Mouse (Mus musculus) heart, embryonic 10.5 days (tissue): ENCODE measurements at regions not wholly inside any gene's neighbourhood (a gene's known extent, or its start where the extent isn't known, plus 50 kb on each side); places are given as distances from the start of the nearest gene placed in this dataset.

Experiments
- DNase-seq: peaks from one replicate; pipeline ENCODE4 v3.0.0-alpha.2; 2017; ENCODE audit warnings: low spot score
- H3K27ac ChIP-seq: fragments of 300-500 bp; sonication (generic); 2 replicates; pipeline ENCODE4 v1.5.1; 2016; ENCODE audit warnings: mild to moderate bottlenecking
- H3K27me3 ChIP-seq: fragments of 300-500 bp; sonication (generic); 2 replicates; pipeline ENCODE4 v1.6.1; 2016; ENCODE audit warnings: mild to moderate bottlenecking; ENCODE audit not compliant: poor library complexity, insufficient read depth, severe bottlenecking
- H3K36me3 ChIP-seq: fragments of 300-500 bp; sonication (generic); 2 replicates; pipeline ENCODE4 v1.6.1; 2016; ENCODE audit warnings: mild to moderate bottlenecking, moderate library complexity
- H3K4me1 ChIP-seq: fragments of 300-500 bp; sonication (generic); 2 replicates; pipeline ENCODE4 v1.6.1; 2016; ENCODE audit warnings: mild to moderate bottlenecking
- H3K4me3 ChIP-seq: fragments of 300-500 bp; sonication (generic); 2 replicates; pipeline ENCODE4 v1.5.1; 2016; ENCODE audit warnings: mild to moderate bottlenecking, moderate library complexity
- H3K9me3 ChIP-seq: fragments of 300-500 bp; sonication (generic); 2 replicates; pipeline ENCODE4 v1.6.1; 2016; ENCODE audit warnings: mild to moderate bottlenecking, moderate library complexity
- WGBS: fragments of 180-500 bp; shearing (Covaris S2); methylation state at CpG from one replicate; pipeline ENCODE4 v1.1.7; 2016; 5-methylcytosine and 5-hydroxymethylcytosine counted together

DNA sequence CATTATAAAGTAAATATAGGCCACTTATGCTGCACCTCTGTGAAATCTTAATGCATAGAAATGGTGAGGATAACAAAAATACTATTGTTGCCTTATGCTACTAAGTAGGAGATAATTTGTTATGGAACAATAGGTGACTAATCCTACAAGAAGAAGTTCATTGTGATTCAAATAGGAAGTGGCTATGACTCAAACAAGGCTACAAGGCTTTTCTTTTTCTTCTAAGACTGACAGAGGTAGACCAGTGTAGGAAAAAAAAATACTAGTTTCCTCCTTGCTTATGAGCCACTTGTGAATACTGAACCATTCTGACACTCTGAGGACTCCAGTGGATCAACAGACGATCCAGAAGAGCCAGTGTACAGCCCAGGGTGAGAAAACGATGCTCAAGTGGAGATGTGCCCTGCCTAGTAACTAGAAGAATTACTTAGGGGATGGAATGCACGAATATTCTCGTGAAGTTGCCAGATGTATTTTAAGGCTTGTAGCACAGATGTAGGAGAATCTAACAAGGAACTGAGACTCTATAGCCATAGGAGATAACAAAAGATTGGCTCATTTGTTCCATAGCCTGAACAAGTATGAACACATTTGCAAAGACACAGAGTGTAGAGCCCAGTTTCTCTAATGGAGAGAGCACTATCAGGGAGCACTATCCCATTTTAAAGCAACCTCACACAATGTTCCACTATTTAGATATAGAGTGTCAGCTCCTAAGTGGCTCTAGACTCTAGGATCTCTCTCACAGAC is 60.3 kb downstream of the Fzd1 start:
- Histone ChIP-seq H3K36me3 (no peaks in the 10 kb centered on the region), H3K27ac (no peak overlapping the region), H3K4me3 (no peak overlapping the region), H3K27me3 (no peaks in the 10 kb centered on the region), H3K4me1 (no peaks in the 10 kb centered on the region), H3K9me3 (no peaks in the 10 kb centered on the region)
- 69% methylated on average over 4 of the region's 4 CpGs for WGBS
- DNase-seq = no peak

DNA sequence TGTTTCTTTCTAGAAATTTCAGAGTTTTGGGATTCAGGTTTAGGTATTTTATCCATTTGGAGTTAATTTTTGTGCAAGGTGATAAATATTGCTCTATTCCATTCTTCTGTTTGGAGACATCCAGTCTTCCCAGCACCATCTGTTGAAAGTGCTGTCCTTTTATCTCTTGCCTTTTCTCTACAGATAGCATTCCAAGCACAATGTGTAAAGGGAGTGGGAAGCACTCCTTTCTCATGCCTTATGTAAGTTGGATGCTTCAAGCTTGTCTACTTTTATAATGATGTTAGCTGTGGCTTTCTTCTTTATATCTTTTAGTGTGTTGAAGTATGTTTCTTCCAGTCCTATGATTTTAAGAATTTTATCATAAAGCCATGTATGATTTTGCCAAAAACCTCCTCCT is 61.1 kb downstream of the Fzd1 start:
- DNase-seq = no peak
- H3K36me3 ChIP-seq = no peaks in the 10 kb centered on the region
- no peaks in the 10 kb centered on the region for H3K27me3 ChIP-seq
- H3K4me3 ChIP-seq = no peak overlapping the region
- no peak overlapping the region for H3K27ac ChIP-seq
- no peaks in the 10 kb centered on the region for H3K4me1 ChIP-seq
- no peaks in the 10 kb centered on the region for H3K9me3 ChIP-seq

DNA sequence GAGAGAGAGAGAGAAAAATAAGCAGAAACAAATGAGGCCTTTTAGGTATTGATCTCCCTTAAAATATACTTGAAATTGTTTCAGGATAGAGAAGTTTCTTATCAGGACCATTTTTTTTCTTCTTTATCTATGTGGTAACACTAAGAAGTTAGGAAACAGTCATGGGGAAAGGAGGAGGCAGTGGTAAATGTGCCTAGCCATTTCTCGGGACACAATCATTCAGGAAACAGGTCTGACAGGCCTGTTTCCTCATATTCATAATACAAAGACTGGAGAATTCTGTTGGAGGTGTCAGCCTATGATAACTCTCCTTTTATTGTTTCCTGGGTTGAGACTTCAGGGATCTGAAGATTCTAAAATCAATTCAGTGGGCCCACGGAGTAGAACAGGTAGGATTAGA is 68.7 kb downstream of the Fzd1 start:
- H3K27me3 ChIP-seq = no peaks in the 10 kb centered on the region
- H3K36me3 ChIP-seq = no peaks in the 10 kb centered on the region
- H3K27ac ChIP-seq = no peak overlapping the region
- no peak for DNase-seq
- H3K9me3 ChIP-seq = no peaks in the 10 kb centered on the region
- H3K4me1 ChIP-seq = no peaks in the 10 kb centered on the region
- no peak overlapping the region for H3K4me3 ChIP-seq
- 61% methylated on average over 2 of the region's 2 CpGs for WGBS

DNA sequence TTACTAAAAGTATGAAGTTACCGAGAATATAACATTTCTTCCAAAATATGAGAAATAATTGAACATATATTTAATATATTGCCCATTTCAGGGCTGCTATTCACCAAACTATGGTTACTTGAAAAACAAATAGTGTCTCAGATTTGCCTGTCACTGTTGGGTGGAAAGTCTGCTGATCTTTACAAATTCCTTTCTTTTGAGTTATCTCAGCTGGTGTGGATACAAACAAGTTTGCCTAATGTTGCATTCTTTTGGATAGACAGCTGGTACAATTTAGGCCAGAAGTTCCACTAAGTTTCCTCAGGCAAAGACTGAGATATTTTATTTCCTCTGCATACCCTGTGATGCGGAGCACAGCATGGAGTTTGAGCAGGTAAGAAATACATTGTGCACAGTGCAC is 82.5 kb downstream of the Fzd1 start:
- no peaks in the 10 kb centered on the region for H3K27me3 ChIP-seq
- WGBS = 79% methylated on average over 2 of the region's 2 CpGs
- no peaks in the 10 kb centered on the region for H3K36me3 ChIP-seq
- DNase-seq = no peak
- no peaks in the 10 kb centered on the region for H3K4me1 ChIP-seq
- H3K9me3 ChIP-seq = no peaks in the 10 kb centered on the region
- no peak overlapping the region for H3K4me3 ChIP-seq
- H3K27ac ChIP-seq = no peak overlapping the region

DNA sequence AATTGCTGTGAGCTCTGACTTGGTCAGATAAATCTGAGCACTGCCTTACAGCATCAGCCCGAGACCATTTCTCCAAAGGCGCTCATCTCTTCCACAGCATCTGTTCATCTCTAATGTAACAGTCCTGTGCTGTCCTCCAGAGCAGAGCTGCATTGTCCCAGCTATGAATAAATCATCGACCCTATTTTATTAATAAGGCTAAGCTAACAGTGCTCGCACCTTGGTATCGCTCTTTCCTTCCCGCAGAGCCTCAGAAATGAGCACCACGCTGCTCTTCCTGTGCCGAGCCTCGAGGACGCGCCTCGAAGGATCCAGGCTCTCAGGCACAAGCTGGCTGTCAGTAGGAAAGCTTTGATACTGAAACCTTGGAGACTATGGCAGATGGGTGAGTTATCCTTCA is 91.5 kb downstream of the Fzd1 start:
- peaks cover 4% of the 10 kb centered on the region for H3K4me1 ChIP-seq
- H3K4me3 ChIP-seq = no peak overlapping the region
- 75% methylated on average over 12 of the region's 12 CpGs for WGBS
- H3K9me3 ChIP-seq = no peaks in the 10 kb centered on the region
- no peak for DNase-seq
- H3K36me3 ChIP-seq = no peaks in the 10 kb centered on the region
- H3K27me3 ChIP-seq = no peaks in the 10 kb centered on the region
- H3K27ac ChIP-seq = no peak overlapping the region

DNA sequence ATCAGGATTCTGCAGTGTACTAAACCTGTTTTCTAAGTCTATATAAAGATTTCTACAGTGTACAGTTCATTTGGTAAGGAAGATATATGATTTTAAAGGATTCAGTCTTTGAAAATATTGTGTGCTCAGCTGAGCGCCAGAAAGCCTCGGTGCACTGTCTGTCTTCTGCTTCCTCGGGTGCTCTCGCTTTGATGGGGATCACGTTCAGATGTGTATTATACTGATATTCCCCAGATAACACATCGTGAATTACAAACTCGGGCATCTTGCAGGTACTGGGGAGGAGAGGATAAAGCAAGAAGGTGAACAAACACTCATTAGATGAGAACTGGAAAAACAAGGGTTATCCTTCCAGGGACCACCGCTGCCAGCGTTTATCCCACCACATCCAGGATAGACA is 91.9 kb downstream of the Fzd1 start:
- H3K9me3 ChIP-seq = no peaks in the 10 kb centered on the region
- no peak overlapping the region for H3K27ac ChIP-seq
- H3K4me1 ChIP-seq = peaks cover 7% of the 10 kb centered on the region
- H3K36me3 ChIP-seq = no peaks in the 10 kb centered on the region
- H3K27me3 ChIP-seq = no peaks in the 10 kb centered on the region
- DNase-seq = no peak
- no peak overlapping the region for H3K4me3 ChIP-seq
- 79% methylated on average over 9 of the region's 9 CpGs for WGBS

DNA sequence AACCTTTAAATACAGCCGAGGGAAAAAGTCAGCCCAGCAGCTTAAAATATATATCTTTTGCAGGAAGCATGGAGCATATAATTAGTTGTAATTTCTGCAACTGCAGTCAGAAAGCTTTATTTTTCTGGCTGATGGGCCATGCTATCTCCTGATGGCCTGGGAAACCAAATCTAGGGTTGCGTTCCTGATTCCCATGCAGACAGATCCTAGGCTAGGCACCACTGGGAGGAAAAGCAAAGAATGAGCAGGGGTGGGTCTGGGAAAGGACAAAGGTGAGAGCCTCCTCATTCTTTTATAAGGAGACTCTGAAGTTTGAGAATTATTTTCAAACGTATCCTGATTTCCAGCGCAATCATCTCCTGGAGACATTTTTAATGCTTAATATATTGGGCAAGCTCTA is 92.9 kb downstream of the Fzd1 start:
- no peak overlapping the region for H3K27ac ChIP-seq
- H3K4me1 ChIP-seq = peaks cover 7% of the 10 kb centered on the region
- DNase-seq = no peak
- H3K27me3 ChIP-seq = no peaks in the 10 kb centered on the region
- H3K9me3 ChIP-seq = no peaks in the 10 kb centered on the region
- WGBS = 80% methylated on average over 4 of the region's 4 CpGs
- no peaks in the 10 kb centered on the region for H3K36me3 ChIP-seq
- H3K4me3 ChIP-seq = no peak overlapping the region

DNA sequence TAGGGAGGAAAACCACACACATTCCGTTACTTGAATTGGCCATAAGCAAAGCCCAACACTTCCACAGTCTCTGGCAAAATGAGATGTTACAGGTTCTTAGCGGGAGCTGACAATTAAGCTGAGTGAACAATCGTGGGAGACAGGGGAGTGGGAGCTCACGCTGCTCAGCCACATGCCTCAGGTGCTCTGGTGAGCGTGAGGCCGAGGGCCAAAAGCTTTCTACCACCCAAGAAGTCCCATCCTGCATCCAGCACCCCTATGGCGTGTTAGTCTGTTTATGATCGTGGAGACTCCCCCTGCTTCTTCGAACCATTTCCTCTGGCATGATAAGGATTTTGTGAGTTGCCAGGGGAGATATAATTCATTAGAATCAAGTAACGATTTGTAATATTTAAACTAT is 93.3 kb downstream of the Fzd1 start:
- no peak for DNase-seq
- WGBS = 64% methylated on average over 10 of the region's 10 CpGs
- no peaks in the 10 kb centered on the region for H3K9me3 ChIP-seq
- peaks cover 7% of the 10 kb centered on the region for H3K4me1 ChIP-seq
- no peaks in the 10 kb centered on the region for H3K27me3 ChIP-seq
- no peak overlapping the region for H3K4me3 ChIP-seq
- H3K36me3 ChIP-seq = no peaks in the 10 kb centered on the region
- H3K27ac ChIP-seq = no peak overlapping the region; the same call in 1 of the 2 replicates

DNA sequence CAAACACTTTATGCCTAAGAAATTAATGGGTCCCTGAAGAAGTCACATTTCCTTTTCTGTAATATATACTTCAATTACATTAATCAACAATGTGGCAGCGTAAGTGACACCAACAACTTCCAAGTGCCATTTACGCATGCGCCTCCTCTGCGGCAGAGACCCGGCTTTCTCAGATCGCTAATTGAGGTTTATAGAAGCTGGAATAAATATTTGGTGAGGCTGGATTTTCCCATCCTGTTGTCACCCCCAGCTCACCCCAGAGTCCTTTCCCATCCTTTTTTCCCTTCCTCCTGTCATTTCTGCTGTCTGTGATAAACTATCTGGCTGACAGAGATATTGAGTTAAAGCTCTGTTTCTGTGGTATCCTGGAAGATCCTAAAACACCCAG is 95.6 kb downstream of the Fzd1 start:
- no peak overlapping the region for H3K27ac ChIP-seq
- DNase-seq = no peak
- H3K36me3 ChIP-seq = no peaks in the 10 kb centered on the region
- no peaks in the 10 kb centered on the region for H3K9me3 ChIP-seq
- H3K4me1 ChIP-seq = peaks cover 7% of the 10 kb centered on the region
- no peak overlapping the region for H3K4me3 ChIP-seq
- 85% methylated on average over 6 of the region's 6 CpGs for WGBS
- no peaks in the 10 kb centered on the region for H3K27me3 ChIP-seq

DNA sequence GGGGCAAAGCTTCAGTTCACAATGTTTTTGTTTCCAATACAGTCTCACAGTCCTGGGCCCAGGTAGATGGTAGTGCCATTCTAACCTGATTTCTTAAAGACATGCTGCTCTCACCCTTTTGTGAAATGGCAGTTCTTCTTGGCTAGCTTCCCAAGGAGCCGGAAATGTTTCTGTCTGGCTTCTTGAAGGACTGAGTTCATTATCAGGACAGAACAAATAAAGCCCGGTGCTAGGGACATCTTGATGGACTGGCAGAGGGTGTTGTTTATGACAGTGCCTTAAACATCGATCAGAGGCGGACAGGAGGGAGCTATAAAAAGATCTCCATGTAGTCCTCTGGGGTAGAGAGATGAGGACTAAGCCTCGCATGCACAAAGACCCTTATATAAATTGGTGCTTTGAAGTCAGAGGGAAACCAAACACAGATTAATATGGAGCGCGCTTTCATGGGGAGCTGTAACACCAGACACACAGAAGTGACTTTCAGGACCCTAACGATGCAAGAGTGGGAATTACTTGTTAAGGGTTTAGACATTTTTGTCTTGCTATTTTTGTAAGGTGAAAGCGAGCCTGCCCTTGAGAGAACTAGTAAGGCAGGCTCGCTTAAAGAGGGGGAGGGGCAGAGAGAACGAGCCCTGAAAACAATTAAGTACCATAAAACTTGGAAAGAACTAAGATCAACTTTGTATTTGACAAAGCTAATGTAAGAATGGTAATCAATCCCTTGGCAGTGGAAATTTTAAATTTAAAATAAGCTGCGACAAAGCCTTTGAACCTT is 96.2 kb downstream of the Fzd1 start:
- peaks cover 7% of the 10 kb centered on the region for H3K4me1 ChIP-seq
- H3K4me3 ChIP-seq = no peak overlapping the region
- H3K9me3 ChIP-seq = no peaks in the 10 kb centered on the region
- no peaks in the 10 kb centered on the region for H3K36me3 ChIP-seq
- DNase-seq = no peak
- peak overlapping the region; percentile 56; the same call in 1 of the 2 replicates for H3K27ac ChIP-seq
- no peaks in the 10 kb centered on the region for H3K27me3 ChIP-seq
- WGBS = 46% methylated on average over 12 of the region's 12 CpGs

DNA sequence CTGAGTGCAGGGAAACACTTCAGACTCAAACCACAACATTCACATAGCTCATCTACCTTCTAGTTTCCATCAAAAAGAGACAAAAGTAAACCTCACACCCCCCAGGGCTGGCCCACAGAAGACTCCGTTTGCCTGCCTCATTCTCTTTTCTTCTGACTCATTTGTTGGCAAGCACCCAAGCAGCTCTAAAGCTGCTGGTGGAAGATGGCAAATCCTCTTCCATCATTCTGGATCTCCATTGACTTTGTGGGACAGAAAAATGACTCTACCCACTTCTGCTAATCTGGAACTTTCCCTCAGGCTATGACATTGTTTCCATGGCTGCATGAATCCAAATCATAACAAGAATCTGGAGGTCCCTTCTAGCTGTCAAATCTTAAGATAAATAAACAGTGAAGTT is 99.9 kb downstream of the Fzd1 start:
- Histone ChIP-seq H3K9me3 (no peaks in the 10 kb centered on the region), H3K27me3 (no peaks in the 10 kb centered on the region), H3K4me3 (no peak overlapping the region), H3K27ac (no peak overlapping the region), H3K4me1 (peaks cover 7% of the 10 kb centered on the region), H3K36me3 (no peaks in the 10 kb centered on the region)
- DNase-seq = no peak
- 60% methylated on average over 1 of the region's 1 CpGs for WGBS

DNA sequence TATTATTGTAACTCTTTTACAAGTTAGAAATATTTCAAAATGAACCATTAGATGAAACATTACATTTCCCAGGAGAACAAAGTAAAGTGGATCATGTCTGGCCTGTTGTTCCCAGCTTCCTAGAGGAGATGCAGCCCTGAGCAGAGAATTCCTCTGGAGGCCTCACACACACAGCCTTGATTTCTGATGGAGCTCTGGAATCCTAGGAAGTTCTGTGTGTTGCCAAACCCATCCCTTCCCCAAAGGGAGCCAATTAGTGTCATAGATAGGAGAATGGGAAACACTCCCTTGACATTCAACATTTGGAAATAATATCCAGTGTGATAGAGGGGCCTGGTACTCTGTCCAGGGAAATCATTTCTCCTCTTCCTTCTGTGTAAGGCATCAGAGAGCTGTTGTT is 103.6 kb downstream of the Fzd1 start:
- no peak overlapping the region for H3K27ac ChIP-seq
- no peaks in the 10 kb centered on the region for H3K9me3 ChIP-seq
- no peaks in the 10 kb centered on the region for H3K36me3 ChIP-seq
- DNase-seq = no peak
- no peaks in the 10 kb centered on the region for H3K4me1 ChIP-seq
- no peak overlapping the region for H3K4me3 ChIP-seq
- H3K27me3 ChIP-seq = no peaks in the 10 kb centered on the region

DNA sequence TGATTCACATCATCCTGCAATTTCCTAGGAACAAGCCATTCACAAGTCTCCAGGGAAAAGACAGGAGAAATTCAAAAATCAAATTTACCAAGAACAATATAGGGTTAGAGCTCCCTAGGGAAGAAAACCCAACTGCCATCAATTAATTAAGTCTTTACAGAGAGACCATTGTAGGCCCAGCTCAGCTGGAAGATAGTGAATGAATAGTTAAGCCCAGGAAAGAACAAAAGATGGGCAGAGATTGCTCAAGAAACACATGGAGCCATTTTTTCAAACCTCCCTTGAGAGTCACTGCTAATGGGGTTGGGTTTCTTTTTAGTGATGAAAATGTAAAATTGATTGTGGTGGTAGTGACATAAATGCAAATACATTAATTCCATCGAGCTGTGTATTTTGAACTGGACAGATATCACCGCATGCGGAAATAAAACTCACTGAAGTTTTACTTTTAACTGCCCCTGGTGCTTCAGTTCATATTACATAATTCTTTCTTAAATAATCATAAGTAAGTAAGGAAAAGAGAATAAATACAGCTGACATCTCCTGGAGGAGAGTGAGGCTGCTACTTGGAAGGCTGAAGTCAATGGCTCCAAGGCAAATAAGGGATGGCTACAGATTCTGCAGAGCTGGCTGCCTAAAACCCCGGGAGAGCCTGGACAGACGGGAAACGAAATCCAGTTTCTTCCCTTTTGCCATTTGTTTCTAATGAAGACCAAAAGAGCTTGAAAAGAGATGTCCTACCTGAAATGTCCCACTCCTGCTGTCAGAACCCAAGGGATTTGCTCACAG is 106.5 kb downstream of the Fzd1 start:
- Histone ChIP-seq H3K36me3 (no peaks in the 10 kb centered on the region), H3K27me3 (no peaks in the 10 kb centered on the region), H3K9me3 (no peaks in the 10 kb centered on the region), H3K4me1 (no peaks in the 10 kb centered on the region), H3K27ac (no peak overlapping the region), H3K4me3 (no peak overlapping the region)
- DNase-seq = no peak
- 84% methylated on average over 6 of the region's 6 CpGs for WGBS
